Mouse (Mus musculus) inflammation-experienced regulatory T-cells, adult 6 months (primary cell): Measurements from ENCODE around the gene Selenow. TPM values are rescaled to one million over a fixed set of nuclear protein-coding genes. Genes with fewer than 3 reads are reported as not detected.
"Not testable (repeated sequence)": the region's sequence is repeated elsewhere in the genome, so short reads cannot be mapped to it uniquely, and the experiment has no call there.

Experiments
- ATAC-seq: one replicate; pipeline ENCODE4 v1.8.0; 2017
- polyA plus RNA-seq, 3 experiments: library from polyadenylated mRNA; unstranded; fragments of 100-300 nt; shearing (Covaris generic); gene quantifications; one replicate each; pipeline ENCODE4 v1.2.1; 2017

Gene Selenow
- polyA plus RNA-seq, 3 experiments from 2014 or later, result 681 to 943 (median 889) TPM

DNA sequence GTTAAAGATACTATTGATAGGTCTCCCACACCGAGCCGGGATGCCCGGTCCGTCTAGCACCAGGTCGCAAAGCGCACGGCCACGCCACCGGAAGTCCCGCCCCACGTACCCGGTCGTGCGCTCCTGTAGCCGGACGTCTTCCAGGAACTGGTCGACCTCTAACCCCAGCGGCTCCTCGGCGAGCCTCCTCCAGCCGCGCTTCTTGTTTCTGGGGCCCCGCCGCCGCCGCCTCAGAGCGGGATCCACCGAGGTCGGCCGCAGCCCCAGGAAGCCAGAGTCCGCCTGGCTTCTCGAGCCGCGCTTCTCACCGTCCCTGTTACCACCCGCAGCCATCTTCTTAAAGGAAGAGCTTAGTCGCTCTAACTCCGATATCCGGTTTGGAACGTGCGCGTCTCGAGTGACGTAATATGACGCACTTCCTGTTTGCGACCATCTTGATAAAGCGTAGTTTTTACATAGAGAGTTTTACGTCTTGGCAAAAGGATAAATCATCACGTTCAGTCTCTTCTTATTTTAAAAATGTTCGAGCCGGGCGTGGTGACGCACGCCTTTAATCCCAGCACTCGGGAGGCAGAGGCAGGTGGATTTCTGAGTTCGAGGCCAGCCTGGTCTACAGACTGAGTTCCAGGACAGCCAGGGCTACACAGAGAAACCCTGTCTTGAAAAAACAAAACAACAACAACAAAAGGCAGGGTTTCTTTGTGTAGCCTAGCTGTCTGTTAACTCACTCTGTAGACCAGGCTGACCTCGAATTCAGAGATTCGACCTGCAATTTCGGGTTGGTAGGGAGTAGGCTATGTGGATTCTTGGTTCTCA lies 23.7 kb upstream of the Selenow start, which contains the start of gene Nop53:
TSS of gene Nop53 (minus strand) at position 354 of the 816 bp plus-strand sequence.
- ATAC-seq, result peak; percentile 89

DNA sequence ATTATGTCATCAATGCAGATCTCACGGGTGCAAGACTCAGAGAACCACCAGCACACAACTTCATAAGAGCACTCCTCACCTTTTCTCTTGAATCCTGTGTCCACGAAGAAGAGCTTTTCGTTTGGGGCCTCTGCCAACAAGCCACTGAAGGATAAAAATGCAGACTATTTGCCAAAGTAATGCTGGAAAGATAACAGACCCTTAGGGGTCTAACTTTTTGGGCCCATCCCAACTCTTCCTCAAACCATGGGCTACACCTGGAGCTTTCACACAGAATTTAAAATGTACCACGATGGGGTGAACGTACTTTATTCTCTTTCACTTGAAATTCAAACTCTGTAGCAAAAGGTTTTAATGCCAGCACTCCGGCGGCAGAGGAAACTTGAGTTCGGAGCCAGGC lies 23.0 kb upstream of the Selenow start:
- ATAC-seq, result no peak

DNA sequence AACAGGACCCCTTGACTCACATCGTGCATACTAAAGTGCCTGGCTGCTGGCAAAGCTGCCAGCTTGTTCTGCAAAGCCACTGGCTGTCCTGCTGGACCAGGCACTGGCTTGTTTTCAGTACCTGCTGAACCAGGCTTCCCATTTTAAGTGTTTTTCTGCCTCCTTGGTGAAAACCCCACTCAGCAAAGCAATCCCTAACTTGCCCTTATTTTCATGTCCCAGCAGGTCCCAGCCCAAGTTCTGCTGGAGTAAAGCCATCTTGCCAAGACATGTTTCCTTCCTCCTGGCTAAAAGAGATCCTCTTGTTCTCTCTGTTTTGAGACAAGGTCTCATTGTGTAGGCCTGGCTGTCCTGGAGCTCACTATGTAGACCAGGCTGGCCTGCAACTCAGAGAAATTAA lies 22.1 kb upstream of the Selenow start:
- no peak for ATAC-seq

DNA sequence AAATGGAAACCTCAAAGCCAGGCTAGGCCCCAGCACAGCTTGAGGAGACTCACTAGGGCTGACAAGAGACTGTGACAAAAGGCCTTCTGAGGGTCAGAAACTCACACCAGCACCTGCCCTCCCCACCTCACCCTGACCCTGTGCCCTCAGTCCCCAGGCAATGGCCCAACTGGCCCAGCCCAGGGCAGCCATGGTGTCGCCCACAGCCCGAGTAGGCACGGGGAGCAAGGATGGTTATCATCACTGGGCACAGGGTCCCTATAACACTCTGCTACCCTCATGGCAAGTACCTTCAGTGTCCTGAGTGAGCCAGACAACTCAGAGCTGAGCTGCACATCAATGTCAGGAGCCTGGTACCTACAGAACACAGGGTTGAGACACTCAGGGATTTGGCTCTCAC lies 16.4 kb upstream of the Selenow start:
- no peak for ATAC-seq

DNA sequence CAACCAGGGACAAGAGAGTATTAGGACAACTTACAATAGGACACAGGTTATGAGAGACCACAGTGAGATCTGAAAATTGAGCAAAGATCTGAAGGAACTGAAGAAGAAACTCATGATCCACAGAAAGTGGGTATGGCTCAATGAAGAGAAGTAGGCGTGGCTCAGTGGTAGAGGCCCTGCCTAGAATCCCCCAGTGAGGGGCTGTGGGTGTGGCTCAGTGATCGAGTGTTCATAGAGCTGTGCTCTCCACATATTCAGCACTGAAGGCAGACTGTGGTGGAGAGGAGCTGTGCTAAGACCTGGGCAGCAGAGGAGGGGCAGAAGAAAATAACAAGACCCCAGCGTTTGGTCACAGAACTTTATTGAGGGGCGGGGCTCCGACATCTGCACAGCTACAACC lies 15.3 kb upstream of the Selenow start:
- no peak for ATAC-seq

DNA sequence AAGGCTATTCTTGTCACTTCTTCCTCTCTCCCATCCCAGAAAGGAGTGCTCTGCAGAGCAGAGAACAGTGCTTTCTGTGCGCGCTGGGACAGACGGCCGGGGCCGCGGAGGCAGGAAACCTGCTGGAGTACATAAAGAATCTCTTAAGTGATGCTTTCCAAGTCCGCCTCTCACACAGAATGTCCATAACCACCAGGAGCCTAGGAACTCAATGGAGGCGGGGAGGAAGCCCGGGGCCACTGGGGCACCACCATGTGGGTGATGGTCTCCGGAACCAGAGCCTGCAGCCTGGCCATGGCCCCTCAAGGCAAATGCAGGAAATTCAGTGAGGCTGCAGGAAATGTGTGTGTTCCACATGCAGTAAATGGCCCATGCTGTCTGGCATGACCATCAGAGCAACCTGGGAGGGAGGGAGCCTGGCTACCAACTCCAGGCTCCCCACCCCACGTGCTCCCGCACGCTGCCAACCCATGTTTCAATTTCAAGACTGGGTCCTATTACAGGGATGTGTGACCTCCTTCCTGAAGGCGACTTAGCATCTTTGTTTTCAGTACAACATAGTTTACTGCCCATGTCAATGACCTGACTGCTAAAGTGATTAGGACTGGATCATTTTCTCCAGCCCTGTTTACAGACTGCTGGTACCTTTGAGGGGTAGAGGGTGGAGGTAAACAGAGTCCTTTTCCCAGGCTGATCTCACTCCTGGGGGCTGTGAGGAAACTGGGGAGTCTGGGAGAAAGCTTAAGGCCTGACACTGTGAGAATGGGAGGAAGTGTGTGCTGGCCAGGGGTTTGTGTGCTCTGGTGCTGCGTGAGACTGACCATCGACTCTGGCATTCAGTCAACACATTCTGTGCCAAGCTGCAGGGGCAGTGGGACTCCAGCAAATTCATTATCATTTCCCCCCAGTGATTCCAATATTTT lies 11.5 kb upstream of the Selenow start:
- no peak for ATAC-seq

DNA sequence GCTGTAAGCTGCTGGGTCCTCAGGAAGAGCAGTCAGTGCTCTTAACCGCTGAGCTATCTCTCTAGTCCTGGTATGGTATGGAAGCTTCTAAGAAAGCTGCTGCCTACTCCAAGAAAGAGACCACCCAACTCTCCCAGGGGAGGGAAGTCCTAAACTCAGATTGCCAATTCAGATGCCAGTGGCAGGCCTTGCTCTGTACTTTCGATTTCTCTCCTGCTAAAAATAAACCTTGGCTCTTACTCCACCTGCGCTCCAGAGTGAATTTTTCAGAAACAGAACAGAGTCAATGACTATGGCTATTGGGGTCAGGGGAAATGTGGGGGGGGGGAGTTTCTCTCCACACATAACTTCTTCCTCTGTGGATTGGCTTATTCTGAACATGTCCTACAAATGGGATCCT lies 9.4 kb upstream of the Selenow start:
- ATAC-seq, result no peak

DNA sequence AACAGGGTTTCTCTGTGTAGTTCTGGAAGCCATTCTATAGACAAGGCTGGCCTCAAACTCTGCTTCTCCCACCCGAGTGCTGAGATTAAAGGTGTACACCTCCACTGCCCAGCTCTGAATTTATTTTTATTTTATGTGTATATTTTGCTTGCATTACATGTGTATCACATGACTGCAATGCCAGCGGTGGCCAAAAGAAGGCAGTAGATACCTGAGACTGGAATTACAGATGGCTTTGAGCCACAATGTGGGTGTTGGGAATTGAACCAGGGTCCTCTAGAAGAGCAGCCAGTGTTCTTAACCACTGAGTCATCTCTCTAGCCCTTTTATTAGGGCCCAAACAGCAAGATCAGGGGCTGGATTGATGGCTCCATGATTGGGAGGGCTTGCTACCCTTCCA lies 8.3 kb upstream of the Selenow start:
- no peak for ATAC-seq

DNA sequence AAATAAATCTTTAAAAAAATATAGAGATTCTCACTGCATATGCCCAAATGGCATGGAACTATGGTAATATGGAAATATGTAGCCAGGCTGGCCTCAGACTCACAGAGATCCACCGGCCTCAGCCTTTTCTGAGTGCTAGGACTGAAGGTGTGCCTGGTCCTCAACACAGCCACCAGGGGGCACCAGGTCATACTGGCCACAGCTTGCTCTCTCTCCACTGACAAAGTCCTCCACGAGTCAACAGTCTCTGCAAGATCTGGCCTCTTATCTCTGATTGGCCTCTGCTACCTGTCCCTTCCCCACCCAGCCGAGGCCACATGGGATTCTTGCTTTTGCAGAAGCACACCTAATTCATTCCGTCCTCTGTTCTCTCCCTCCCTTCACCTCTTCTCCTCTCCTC lies 7.7 kb upstream of the Selenow start:
- peak; percentile 65 for ATAC-seq

DNA sequence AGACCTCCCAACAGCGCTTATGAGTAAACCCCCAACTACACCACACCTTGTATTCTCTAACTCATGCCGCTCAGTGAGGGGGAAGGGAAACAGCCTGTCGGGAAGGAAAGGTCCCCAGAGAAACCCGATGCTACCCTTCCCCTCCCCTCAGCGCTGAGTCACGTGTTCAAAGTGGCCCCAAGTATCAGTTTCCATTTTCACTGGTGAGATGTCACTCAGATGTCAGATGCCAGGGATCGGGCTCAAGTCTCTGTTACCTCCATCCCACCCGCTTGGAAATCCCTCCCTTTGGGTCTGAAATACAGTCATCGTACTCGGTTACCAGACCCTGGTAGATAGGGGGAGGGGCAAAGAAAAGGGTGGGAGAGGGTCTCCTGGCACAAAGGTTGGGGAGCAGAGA lies 406 bp downstream of the Selenow start:
- peak; percentile 64 for ATAC-seq

DNA sequence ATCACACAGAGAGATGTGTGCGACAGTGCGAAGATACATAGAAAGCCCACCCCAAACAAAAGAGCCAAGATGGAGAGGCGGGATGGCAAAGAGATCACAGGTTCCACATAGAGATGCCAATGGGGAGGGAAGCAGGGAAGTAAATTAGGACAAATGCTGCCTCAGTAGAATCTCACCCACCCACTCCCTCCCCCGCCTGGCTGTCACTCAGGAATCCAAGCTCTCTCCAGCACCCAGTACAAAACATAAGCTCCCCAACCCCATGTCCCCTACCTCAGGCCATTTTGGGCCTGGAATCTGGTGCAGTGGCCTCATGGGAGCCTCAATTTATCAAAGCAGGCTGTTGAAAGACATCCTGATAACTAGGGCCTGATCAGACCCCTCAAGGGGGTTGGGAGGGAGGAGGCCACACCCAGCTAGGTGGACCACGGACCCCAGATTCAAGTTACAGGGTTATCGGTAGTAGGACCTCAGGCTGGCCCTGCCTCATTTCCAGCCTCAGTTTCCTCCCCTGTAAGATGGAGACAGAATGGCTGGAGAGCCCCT lies 1.5 kb downstream of the Selenow start:
- no peak for ATAC-seq

DNA sequence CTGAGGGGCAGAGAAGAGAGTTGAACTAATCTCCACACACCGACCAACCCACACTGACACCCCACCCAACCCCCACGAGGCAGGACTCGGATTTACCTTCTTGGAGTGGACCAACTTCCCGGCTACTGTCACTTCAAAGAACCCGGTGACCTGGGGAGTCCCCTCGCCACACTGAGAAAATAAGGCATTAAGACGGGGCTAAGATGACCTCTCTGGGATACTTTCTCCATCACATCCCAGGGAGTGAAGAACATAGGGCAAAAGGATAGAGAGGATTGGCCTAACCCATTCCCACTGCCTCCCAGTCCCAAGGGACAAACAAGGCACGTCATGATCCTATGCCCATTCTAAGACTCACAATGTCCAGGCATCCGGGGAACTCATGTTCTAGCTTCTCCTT lies 2.3 kb downstream of the Selenow start:
- ATAC-seq, result no peak

DNA sequence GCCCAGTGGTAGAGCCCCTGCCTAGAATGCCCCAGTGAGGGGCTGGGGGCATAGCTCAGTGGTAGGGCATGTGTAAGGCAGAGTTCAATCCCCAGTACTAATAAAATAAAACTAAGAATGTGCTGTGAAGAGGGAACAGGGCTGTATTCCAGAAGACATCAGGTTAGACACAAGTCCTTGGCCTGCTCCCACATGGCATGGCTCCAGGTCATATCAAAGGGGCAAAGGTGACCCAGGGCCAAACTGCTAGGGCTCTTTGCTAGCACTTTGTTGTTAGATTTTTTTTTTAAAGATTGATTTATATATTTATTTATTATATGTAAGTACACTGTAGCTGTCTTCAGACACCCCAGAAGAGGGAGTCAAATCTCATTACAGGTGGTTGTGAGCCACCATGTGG lies 3.8 kb downstream of the Selenow start:
- ATAC-seq, result no peak

DNA sequence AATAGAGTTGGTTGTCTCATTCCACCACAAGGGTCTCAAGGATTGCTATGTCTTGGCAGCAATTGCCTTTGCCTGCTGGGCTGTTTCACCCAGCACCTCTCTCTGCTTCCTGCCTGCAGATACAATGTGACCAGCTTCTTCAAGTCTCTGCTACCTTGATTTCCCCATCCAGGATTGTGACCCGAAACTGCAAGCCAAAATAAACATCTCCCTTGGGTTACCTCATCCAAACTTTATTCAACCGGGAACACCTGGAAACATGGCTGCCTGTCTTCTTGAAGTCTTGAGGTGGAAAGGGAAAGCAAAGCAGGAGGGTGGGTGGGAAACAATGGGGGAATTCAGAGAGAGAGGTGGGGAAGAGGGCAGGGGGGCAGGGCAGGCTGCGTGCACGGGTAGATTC lies 5.2 kb downstream of the Selenow start:
- ATAC-seq, result no peak

DNA sequence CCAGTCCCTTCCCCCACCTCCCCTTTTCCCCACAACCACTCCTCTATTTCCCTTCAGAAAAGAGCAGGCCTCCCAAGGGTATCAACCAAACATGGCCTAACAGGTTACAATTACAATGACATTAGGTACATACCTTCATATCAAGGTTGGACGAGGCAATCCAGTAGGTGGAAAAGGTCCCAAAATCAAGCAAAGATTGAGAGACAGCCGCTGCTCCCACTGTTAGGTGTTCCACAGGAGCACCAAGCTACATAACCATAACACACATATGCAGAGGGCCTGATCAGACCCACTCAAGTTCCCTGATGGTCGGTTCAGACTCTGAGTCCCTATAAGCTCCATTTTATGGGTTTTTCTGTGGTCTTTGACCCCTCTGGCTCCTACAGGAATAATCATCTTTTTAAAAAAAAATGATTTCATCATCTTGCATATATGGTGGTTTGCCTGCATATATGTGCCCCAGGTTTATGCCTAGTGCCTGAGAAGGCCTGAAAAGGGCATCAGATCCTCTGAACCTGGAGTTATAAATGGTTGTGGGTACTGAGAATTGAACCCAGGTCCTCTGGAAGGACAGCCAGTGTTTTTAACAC lies 6.0 kb downstream of the Selenow start:
- ATAC-seq, result no peak

DNA sequence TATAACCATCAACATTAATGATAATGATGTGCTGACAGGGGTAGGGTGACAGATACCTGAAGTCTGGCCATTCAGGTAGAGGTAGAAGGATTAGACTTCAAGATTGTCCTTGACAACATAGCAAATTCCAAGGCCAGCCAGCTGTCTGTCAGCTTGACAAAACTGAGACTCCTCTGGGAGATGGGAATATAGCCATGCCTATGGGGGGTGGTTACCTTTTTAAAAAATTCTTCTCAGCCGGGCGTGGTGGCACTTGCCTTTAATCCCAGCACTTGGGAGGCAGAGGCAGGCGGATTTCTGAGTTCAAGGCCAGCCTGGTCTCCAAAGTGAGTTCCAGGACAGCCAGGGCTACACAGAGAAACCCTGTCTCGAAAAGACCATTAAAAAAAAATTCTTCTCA lies 6.5 kb downstream of the Selenow start:
- not testable (repeated sequence) for ATAC-seq

DNA sequence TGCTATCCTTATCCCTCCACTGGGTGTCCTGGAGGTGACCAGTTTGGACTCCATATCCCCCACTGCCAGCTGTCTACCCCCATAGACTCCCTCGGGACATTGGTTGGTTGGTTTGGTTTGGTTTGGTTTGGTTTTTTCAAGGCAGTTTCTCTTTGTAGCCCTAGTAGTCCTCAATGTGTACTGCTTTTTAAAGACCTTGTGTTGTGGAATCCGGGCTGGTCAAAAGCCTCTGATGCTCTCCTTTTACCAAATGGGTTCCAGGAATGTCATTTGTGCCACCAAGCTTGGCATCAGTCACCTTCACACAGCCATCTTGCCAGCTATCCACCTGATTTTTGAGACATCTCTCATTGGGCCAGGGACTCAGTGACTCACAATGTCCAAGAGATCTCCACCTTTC lies 7.5 kb downstream of the Selenow start:
- ATAC-seq, result no peak

DNA sequence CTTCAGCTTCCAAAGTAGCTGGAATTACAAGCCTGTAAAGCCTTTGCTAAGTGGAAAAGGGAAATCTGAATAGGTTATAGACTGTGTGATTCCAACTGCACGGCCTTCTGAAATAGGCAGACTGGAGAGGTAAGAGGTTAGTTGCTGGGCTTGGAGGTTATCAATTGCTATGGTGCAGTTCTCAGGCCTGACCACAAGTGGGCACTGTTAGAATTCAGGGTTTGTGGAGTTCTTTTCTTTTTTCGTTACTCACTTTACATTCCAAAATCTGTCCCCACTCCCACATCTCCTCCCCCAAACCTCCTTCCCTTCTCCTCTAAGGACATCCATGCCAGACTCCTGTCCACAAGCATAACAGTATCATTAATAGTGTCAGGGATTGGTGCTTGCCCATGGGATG lies 8.0 kb downstream of the Selenow start:
- peak; percentile 63 for ATAC-seq

DNA sequence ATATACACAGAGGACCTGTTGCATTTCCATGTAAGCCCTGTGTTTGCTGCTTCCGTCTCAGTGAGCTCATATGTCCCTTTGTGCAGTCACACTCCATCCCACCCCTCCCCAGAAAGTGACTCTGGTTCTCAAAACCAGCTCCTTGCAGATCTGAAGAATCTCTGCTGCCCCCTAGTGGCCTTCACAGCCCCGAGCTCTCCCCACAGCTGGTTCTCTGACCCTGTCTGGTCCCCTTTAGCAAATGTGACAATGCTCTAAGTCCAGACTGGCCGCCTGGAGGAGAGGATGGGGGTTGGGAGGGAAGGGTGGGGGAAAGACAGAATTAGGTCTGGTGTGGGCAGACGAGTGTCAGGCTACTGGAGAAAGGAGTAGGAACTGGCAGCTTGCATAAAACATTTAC lies 10.0 kb downstream of the Selenow start:
- ATAC-seq, result peak; percentile 52

DNA sequence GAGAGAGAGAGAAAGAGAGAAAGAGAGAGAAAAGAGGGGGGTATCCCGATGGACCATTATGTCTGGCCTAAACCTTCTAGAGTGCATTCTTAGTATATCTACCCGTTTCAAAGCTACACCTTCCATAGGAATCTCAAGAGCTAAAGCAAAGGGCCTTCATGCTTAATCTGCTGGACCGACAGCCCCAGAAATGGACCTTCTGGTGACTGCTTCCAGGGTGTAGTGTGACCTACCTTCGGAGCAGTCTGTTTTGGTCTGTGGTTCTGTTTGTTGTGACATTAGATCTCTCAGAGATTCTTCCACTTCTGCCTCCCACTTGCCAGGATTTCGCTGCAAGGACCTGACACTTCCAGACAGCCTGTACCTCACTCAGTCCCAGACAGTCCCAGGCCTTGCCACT lies 11.7 kb downstream of the Selenow start:
- no peak for ATAC-seq

DNA sequence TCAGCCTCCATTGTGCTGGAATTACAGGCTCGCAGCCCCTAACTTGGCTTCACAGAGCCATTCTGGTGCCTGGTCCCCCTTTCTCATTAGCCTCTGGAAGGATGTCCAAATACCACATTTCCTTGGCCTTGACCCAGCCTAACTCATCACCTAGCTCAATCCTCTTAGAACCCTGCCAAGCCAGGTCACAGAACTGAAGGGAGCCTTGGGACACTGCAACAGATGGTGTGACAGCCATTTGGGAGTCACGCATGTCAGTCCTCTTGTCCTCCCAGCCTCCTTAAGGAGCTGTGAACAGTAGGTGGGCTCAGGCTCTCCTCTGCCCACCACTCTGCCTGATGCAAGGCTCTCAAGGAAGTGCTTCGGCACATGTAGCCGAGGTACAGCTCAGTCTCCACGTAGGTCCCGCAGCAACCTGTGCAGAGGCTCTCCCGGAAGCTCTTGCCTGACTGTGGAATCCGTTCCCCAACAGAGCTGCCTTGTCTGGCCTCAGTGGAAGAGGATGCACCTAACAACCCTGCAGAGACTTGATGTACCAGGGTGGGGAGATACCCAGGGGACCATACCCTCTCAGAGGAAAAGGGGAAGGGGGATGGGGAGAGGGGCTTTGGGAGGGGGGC lies 14.1 kb downstream of the Selenow start:
- no peak for ATAC-seq

DNA sequence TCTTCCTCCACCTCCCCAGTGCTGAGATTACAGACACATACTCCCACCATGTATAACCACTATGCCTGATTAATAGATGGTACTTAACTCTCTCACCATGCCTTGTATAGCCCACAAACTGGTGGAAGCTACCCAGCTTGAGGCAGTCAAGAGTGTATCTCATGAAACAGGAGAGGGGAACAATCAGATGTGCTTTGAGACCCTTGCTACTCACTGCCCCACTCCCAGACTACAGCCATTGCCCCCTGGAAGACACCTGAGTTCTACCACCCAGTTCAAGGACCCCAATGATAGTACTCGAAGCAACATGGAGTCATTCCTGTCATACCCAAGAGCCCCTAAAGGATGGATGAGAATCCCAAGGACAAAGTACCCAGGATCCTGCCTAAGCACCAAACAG lies 15.6 kb downstream of the Selenow start:
- ATAC-seq, result no peak

DNA sequence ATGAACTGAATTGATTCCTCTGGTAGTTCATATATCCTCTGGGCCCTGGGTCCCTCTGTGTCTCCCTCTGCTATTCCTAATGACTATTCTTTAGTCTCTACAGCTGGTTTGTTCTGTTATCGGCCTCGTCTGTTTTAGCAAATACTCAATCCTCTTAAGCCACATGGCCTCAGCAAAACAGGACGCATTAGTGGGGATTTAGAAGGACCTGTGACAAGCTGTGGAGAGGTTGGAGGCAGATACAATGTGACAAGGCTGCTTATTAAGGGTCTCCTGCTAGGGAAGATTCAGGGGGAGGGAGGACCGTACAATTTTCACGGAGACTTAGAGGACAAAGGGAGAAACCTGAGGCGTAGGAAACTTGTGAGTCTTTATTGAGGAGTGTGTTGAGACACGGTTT lies 16.3 kb downstream of the Selenow start:
- ATAC-seq, result no peak
